Mouse (Mus musculus) adrenal gland, postnatal 10 days (tissue): Measurements from ENCODE around the gene Tmc8. TPM values are rescaled to one million over a fixed set of nuclear protein-coding genes. Genes with fewer than 3 reads are reported as not detected.
"Not testable (repeated sequence)": the region's sequence is repeated elsewhere in the genome, so short reads cannot be mapped to it uniquely, and the experiment has no call there.

ENCODE experiments used
- DNase-seq: peaks from one replicate; pipeline ENCODE4 v3.0.0; 2021; ENCODE audit warnings: mixed read lengths
- total RNA-seq, 2 experiments: library from RNA; stranded (reverse); gene quantifications; 2 replicates each; pipeline ENCODE4 v1.2.3; 2021

The Tmc8 gene
- total RNA-seq, 2 experiments from 2014 or later, result 4.8 to 8.3 TPM

DNA sequence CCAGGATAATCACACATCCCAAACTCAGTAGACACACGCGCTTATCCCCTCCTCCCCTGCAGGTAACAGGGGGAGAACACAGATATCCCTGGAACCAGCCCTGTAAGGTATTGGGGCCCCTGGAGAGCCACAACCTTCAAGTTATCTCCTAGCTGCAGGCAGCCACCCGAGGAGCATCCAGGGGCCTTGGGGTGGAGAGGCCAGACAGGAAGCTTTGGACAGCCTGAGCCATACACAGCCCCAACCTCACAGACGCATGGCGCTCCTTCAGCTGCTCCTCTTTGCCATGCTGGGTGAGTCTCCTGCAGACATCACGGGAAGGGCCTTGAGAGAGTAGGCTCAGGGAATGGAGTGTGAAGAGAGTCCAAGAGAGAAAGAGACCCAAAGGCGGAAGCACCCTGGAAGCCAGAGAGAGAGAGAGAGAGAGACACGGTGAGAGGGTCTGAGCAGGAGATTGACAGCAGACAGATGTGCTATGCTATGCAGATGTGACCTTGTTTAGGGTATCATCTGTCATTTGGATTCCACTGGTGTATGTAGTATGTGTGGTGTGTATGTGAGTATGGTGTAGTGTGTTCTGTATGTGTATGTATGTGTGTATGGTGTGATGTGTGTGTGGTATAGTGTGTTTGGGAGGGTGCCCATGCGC is 15.8 kb downstream of the Tmc8 start, which contains the start of gene 6030468B19Rik:
Gene 6030468B19Rik (plus strand): TSS at position 150 of the 649 bp plus-strand sequence.
- DNase-seq, result no peak

DNA sequence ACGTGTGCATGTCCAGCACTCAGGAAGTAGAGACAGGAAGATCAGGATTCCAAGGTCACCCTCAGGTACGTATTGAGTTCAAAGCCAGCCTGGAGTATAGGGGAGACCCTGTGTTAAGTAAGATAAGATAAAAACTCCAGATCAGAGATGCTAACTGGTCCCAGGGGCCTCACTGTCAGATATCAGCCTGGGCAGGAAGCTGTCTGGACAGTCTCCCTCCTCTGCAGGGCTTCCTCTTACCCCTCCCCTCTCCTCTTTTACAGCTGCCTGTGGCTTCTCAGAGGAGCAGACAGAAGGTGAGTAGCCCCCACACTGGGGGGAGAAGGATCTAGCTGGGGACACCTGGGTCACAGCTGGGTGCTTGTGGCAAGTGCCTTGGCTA is 16.3 kb downstream of the Tmc8 start:
- no peak for DNase-seq

DNA sequence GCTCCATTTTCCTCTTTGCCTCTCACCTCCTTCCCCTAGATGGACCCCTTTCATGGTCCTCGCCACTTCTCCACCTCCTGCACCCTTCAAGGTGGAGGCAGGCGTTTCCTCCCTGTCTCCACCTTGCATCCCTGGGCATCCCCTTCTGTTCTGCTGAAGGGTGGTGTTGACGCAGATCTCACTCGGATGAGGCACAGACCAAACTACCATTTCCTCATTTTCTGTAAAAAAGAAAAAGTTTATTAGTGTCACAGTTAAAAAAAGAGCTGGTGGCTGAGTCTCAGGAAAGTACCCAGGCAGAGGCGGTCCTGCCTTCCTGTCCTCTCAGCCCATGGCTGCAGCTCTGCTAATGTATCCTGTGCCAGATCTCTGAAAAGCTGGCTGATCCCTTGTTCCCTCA is 17.3 kb downstream of the Tmc8 start:
- DNase-seq, result no peak

DNA sequence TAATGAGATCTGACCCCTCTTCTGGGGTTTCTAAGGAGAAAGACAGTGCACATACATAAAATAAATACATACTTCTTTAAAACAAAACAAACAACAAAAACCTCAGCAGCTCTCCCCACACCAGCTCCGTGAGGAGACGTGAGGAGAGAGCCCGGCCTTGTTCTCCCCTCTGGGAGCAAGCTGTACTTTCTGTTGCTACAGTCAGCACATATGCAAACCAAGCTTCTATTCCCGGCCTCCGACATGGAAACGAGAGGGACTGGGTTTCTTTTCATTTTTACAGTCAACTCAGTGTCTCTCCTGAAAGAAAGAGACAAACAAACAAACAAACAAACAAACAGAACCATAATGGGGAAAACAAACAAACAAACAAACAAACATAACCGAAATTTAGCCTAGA is 18.2 kb downstream of the Tmc8 start:
- DNase-seq, result no peak

DNA sequence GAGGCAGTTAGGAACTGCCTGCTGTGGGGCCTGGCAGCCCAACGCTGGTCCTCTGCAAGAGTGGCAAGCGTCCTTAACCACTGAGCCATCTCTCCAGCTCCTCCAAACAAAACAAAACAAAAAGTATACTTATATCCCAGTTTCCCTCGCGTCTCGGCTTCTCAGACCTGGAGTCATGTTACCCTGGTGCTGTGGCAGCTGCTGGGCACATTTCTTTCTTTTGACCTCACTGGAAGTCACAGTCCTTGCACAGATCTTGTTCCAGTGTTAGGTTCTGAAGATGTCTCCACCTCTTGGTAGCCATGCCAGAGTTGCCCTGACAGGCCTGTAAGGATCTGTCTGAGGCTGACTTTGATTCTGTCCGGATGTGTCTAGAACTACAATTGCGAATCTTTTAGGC is 19.8 kb downstream of the Tmc8 start:
- DNase-seq, result no peak

DNA sequence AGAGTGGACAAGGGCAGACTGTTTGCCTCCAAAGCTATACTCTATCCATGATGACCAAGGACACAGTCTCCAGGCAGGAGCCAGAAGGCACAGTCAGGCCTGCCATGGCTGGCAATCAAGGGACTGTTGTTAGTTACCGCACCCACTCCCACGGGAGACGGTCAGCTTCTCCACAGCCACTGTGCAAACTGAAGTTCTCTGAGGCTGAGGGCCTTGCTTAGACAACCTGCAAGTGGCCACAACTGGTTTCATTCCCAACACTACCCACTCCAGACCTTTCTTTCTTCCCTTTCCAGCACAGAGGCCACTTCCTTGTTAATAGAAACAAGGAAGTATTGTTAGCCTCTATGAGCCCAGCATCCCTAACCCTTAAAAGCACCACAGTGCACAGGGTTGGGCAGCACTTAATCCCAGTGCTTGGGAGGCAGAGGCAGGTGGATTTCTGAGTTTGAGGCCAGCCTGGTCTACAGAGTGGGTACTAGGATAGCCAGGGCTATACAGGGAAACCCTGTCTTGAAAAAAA is 21.4 kb downstream of the Tmc8 start:
- no peak for DNase-seq

DNA sequence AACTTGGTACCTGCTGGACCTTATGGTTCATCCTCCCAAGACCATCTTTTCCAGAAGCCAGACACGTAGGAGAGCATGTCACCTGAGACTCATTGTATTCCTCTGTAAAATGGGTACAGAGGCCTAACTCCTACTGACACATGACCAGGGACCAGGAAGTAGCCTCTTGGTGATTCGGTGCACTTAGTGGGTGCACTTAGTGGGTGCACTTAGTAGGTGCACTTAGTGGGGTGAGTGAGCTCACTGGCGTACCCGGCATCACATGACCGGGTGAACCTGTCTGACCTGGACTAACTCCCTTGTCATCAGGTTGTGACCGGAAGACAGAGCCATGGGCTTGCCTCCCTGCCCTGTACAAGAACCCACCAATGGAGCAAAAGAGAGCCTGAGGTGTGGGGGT is 24.9 kb downstream of the Tmc8 start:
- no peak for DNase-seq

DNA sequence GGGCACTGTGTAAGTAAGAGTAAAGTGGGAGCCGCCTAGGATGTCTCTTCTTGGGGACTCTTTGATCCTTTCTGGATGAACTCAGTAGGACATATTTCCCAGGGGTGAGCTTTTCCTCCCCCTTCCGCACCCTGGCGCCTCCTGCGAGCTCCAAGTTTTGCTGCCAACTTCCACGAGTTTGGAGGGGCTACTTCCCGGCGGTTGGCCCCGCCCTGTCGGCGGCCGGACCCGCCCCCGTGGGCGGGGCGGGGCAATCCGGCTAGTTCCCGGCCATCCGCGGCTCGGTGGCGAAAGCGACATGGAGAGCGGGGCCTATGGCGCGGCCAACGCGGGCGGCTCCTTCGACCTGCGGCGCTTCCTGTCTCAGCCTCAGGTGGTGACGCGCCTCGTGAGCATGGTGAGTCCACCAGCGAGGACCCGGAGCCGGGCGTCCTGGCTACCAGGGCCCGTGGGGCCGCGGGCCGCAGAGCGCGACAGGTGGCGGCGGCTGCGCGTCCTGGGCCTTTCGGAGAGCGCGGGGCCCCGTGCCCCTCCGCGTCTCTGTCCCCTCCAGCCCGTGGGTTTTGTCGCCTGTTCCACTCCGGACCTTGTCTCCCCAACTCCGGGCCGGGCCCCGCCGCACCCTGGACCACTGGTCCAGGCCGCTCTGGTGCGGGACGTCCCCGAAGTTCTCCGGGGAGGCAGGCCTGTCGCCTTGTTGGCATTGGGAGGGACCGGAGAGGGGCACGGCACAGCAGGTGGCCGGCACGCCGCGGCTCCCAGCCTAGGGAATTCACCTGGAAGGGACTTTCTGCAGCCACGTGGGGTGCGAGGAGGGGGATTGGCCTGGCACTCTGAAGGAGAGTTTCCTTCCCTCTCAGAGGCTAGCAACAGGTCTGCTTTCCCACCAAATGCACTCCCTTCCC is 27.8 kb downstream of the Tmc8 start, which contains the start of the genes Gm20708 and Syngr2:
Gene Gm20708 (plus strand): TSS at position 262 of the 905 bp plus-strand sequence.
Gene Syngr2 (plus strand): TSS at position 262 of the 905 bp plus-strand sequence.
- DNase-seq, result peak; percentile 87

DNA sequence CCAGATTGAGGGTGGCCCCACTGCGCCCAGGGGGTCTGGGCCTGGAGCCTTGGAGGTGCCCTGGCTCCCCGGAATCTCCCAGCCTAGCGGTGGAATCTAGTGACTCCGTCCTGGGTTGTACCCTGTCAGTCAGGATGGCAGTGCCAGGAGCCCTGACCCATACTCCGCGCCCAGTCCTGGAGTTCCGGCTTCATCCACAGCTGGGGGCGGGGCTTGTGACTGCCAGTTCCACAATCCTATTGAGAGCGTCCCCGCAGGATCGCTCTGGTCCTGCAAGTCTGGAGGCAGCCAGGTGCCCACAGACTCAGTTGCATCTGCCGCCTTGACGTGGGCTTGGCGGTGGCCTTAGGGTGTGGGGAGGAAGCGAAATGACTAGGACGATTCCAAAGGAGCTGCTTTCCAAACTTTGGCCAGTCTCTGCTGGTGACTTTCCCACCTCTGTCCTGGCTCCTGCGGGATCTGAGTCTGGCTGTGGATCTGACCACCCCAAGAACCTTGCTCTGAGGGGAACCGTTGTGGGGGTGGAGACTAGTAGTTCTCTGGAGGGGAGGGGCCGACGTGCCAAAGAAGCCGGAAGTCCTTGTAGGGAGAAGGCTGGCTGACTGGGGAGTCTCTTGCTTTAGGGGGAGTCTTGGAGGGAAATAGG is 28.6 kb downstream of the Tmc8 start:
- DNase-seq, result peak; percentile 94

DNA sequence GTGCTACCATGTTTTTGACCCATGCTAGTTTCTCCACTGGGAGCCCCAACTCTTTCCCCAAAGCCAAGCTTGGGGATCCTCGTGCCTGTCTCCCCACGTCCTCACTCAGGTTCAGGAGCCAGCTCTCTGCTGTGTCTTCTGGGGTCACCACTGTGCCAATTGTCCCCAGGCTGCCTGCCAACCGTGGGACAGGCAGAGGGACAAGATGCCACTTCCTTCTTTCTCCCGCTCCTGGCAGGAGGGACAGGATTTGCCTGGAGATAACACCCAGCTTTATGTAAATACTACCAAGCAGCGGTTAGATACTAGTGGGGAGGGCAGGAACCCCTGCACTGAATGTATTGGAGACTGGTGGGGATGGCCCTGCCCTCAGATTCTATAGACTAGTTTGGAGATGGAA is 32.0 kb downstream of the Tmc8 start:
- DNase-seq, result no peak

DNA sequence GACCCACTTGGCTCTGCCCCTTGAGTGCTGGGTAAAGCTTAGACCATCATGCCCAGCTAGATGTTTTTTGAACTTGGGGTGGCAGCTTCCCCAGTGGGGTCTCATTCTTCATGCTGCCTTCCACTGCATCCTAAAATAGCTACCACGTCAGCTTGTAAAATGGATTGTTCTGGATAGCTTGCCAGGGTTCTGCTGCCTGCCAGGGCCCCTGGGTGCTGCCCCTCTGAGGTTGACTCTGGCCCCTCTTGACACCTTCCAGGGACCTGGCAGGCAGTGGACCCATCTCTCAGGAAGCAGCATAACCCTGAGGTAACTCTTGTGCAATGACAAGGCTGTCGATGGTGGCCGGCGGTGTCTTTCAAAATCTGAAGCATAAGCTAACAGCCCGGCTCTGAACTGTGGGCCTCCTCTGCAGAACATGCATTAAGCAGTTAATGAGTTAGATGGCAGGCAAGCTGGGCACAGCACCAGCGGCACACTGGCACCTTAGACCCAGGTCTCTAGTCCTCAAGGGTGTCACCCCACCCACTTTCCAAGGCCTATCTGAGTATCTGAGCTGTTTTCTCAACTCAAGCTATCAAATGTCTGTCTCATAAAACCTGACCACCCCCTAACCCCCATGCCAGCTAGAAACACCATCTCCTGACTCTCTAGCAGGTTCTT is 33.0 kb downstream of the Tmc8 start:
- no peak for DNase-seq

DNA sequence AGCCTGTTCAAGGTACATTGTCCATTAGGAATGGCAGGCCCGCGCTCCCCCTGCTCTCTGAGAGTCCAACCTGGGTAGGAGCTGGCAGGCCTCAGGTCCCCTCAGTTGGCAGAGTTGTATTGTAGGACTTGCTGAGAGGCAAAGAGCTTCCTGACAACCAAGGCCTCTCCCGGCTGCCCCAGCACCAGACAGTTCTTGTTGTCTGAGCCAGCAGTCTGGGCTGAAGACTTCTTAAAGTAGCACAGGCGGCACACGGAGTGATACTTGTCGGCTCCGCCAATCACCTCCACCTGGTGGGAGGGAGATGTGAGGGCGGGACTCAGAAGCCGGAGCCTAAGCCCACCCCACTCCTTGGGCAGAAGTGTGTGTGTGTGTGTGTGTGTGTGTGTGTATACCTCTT is 34.0 kb downstream of the Tmc8 start:
- DNase-seq, result not testable (repeated sequence)

DNA sequence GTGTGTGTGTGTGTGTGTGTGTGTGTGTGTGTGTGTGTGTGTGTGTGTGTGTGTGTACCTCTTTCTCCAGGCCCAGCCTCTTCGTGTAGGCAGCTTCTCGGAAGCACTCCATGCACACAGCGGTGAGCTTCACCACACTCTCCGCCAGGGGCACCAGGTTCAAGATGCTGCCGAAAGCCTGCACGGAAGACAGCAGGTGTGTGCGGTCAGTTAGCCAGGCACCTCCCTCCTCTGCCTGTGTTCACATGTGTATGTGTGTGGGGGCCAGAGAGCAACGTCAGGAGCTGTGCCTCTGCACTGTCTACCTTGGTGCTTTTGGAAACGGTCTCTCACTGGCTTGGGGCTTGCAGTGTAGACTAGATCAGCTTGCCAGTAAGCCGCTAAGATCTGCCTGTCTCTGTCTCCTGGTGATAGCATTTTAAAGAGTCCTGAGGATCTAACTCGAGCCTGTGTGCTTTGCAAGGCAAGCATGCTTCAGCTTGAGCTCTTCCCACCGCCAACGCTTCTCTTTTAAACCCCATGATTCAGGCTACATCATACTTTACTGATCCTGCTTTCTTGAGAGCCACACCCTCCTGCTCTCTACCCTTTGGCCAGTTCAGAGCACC is 34.6 kb downstream of the Tmc8 start:
- no peak for DNase-seq

DNA sequence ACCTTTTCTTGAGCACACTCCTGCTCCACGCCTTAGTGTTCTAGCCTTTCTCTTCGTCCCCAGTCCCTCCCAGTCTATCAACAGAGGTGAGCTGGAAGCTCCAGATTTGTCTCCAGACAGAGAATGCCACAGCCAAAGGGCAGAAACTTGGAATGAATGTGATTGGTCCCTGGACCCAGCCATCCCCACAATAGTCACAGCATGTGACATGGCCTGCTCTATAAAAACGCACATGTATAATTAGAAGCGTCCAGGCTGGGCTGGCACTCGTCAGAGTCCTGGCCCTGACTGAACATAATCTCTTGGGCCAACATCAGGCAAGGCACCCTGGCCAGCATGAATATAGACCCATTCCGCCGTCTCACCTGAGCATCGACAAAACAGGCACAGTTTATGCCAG is 37.2 kb downstream of the Tmc8 start:
- DNase-seq, result no peak

DNA sequence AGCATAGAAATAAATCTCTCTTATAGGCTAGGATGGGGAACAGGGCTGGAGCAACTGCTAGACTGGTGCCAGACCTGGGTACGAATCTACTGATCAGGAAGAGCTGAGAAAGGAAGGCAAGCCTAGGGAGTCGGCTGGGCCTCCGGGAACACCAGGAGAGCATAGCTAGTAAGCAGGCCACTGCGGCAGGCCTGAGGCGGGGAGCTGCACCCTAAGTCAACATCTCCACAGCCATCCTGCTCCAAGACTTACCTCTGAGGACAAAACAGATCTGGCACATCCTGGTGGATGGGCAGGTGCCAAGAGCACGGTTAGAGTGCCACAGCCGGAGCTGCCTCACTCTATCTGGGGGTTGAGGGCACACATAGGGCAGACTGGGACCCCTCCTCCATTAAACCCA is 38.3 kb downstream of the Tmc8 start:
- DNase-seq, result no peak

DNA sequence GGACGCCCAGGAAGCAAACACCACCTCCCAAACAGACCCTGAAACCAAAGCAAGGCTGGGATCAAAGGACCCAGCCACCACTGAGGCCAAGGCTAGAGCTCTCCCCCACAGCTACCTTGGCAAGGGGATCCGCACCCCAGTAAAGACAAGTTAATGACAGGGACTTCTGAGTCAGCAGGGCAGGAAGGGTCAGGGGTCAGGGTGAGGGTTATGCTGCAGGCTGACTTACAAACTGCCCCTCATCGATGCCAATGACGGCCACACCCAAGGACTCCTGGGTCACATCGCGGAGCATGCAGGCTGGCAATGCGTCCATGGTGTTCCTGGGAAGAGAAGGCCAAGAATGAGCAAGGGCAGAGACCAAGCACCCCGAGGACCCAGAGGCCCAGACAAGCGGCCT is 40.0 kb downstream of the Tmc8 start:
- DNase-seq, result peak; percentile 38

DNA sequence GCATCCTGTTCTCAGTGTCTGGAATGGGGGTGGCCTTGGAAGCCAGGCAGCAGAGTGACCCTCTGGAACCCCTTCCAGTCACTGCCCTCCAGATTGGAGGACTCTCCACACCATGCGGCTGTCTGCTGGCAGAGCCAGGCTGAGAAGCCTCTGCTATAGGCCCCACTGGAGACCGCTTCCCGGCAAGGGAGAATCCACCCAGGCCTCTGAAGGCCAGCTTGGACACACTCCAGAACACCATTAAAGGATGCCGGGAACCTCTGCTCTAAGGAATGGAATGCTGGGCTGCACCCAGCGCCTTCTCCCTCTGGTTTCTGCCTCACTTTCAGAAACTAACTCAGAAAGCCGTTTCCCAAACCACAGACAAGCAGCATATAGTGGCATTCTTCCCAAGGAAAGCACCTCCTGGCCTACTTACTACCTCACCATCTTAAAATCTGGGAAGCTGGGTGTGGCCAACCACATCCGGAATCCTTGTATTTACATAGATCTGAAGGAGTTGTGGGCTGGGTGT is 40.9 kb downstream of the Tmc8 start:
- no peak for DNase-seq

DNA sequence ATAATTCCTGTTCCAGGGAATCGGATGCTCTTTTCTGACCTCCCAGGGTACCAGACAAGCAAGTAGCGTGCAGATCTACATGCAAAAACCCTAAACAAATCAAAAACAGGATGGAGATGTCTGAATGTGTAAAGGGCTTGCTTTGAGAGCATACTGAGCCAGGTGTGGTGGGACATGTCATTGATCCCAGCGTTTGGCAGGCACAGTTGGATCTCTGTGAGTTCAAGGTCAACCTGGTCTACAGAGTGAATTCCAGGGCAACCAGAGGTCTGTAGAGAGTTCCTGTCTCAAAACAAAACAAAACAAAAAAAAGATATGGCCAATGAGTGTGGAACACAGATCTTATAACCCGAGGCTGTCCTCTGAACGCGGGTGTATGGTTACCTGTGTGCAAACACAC is 41.5 kb downstream of the Tmc8 start:
- DNase-seq, result no peak

DNA sequence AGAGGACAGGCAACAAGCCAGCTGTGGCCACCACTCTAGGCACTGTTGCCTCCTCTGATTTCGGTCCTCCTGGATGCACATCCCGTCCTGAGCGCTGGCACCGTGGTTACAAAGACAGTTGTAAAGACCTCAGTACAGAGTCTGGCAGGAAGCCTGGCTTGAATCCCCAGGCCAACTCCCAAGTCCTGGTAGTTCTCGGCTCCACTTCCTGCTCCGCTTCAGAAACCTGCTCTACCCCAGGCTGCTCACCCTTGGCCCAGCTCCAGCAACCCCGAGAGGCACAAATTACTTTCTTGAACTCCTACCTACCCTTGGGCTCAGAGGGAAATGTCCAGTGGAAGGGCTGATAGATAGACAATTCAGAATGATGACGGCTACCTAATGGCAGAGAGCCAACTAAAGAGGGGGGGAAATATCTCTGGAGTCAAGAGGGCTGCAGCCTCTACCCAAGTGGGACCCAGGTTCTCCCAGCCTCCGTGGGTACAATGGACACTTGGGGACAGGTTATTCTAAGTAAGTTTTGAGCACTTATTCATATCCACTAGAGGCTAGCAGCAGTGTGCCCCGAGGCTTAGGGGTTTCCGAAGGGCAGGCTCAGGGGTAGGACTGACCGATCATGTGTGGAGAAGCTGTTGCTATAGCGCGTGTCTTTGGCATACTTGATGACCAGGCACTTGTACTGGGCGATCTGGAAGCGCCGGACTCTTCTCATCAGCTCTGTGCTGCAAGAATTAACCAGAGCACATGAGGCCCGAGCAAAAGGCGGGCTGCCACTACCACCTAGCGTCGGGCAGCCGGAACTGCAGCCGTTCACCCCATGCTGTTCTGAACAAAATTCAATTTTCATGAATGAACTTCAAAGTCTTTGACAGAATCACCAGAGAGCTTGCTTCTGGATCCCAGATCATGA is 42.4 kb downstream of the Tmc8 start:
- DNase-seq, result peak; percentile 87

DNA sequence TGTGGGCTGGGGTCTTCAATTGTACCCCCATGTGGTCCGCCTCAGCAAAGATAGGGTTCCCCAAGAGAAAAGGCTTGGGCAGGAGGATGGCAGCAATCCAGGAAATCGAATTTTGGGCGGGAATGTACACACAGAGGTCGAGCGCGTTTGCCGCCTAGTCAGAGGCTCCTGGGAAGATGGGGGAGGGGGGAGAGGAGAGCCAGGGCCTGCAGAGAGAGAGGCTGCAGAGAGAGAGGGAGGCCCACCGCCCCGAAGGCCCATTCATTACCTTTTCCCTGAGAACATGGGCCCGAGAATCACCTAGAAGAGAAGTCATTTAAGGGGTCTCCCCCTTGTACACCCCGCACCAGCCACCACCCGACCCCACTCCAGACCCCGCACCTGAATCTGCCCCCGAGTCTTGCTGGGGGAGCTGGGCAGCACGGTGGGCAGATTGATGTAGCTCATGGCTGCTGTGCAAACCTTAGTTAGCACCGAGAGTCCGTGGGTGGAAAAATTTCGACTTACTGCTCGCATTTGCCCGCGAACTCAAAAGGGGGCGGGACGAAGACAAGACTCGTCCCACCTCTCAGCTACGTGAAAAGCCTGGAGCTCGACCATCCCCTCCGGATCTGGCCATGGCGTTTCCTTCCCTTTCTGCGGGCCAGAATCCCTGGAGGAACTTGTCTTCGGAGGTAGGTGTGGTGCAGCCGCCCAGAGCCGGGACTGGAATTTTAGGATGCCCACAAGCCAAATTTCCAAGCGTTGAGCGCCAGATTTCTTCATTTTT is 43.6 kb downstream of the Tmc8 start, which contains the start of the genes Afmid and Tk1:
Gene Afmid (plus strand): TSS at position 592 of the 769 bp plus-strand sequence.
Gene Tk1 (minus strand): TSS at position 760 of the 769 bp plus-strand sequence.
- peak; percentile 80 for DNase-seq
